Mouse (Mus musculus): ENCODE results near the gene Akr1c20. TPM values are rescaled to one million over a fixed set of nuclear protein-coding genes. Genes with fewer than 3 reads are reported as not detected.

Akr1c20 gene
- not detected in 2 replicates for polyA plus RNA-seq (2012; rRNA removed)

GRCm38 (mm10) chr13:4523201-4523838, at the start of gene Akr1c20:
Akr1c20 (minus strand) TSS chr13:4523345.
- TF ChIP-seq CTCF (IDR thresholded peaks at IDR 0.05; ENCODE audit: borderline replicate concordance, extremely low read depth, insufficient read depth, insufficient read length) (no peak), POLR2A (IDR thresholded peaks at IDR 0.05; ENCODE audit: borderline replicate concordance, extremely low read depth, insufficient read depth, insufficient read length, poor library complexity, severe bottlenecking) (no peak)
- no peak for DNase-seq (ENCODE audit: low read depth)

- no peak for TF ChIP-seq CTCF (IDR thresholded peaks at IDR 0.05; ENCODE audit: borderline replicate concordance, extremely low read depth, insufficient read depth, insufficient read length)
- TF ChIP-seq POLR2A (IDR thresholded peaks at IDR 0.05; ENCODE audit: borderline replicate concordance, extremely low read depth, insufficient read depth, insufficient read length, poor library complexity, severe bottlenecking) = no peak
These were observed 42.9 kb upstream of the Akr1c20 start for GRCm38 (mm10) chr13:4565996-4566395.

GRCm38 (mm10) chr13:4560500-4560899, 37.4 kb upstream of the Akr1c20 start:
- TF ChIP-seq POLR2A (IDR thresholded peaks at IDR 0.05; ENCODE audit: borderline replicate concordance, extremely low read depth, insufficient read depth, insufficient read length, poor library complexity, severe bottlenecking) = no peak
- no peak for DNase-seq (ENCODE audit: low read depth)

More at GRCm38 (mm10) chr13:4565996-4566395, 42.9 kb upstream of the Akr1c20 start:
- DNase-seq (ENCODE audit: low read depth) = no peak

- no peak for DNase-seq (ENCODE audit: low read depth)
- TF ChIP-seq POLR2A (IDR thresholded peaks at IDR 0.05; ENCODE audit: borderline replicate concordance, extremely low read depth, insufficient read depth, insufficient read length, poor library complexity, severe bottlenecking) = no peak
- no peak for TF ChIP-seq CTCF (IDR thresholded peaks at IDR 0.05; ENCODE audit: borderline replicate concordance, extremely low read depth, insufficient read depth, insufficient read length)
These were observed 36.0 kb upstream of the Akr1c20 start for GRCm38 (mm10) chr13:4559143-4559542.

GRCm38 (mm10) chr13:4514811-4515210, 8.3 kb downstream of the Akr1c20 start:
- TF ChIP-seq CTCF (IDR thresholded peaks at IDR 0.05; ENCODE audit: borderline replicate concordance, extremely low read depth, insufficient read depth, insufficient read length) = no peak
- no peak for TF ChIP-seq POLR2A (IDR thresholded peaks at IDR 0.05; ENCODE audit: borderline replicate concordance, extremely low read depth, insufficient read depth, insufficient read length, poor library complexity, severe bottlenecking)

GRCm38 (mm10) chr13:4467896-4468295, 55.2 kb downstream of the Akr1c20 start:
- TF ChIP-seq POLR2A (IDR thresholded peaks at IDR 0.05; ENCODE audit: borderline replicate concordance, extremely low read depth, insufficient read depth, insufficient read length, poor library complexity, severe bottlenecking) (no peak), CTCF (IDR thresholded peaks at IDR 0.05; ENCODE audit: borderline replicate concordance, extremely low read depth, insufficient read depth, insufficient read length) (no peak)

More at GRCm38 (mm10) chr13:4514811-4515210, 8.3 kb downstream of the Akr1c20 start:
- DNase-seq (ENCODE audit: low read depth) = no peak

GRCm38 (mm10) chr13:4465641-4466040, 57.5 kb downstream of the Akr1c20 start:
- no peak for DNase-seq (ENCODE audit: low read depth)

More at GRCm38 (mm10) chr13:4467896-4468295, 55.2 kb downstream of the Akr1c20 start:
- DNase-seq (ENCODE audit: low read depth) = no peak

More at GRCm38 (mm10) chr13:4465641-4466040, 57.5 kb downstream of the Akr1c20 start:
- no peak for TF ChIP-seq POLR2A (IDR thresholded peaks at IDR 0.05; ENCODE audit: borderline replicate concordance, extremely low read depth, insufficient read depth, insufficient read length, poor library complexity, severe bottlenecking)
- no peak for TF ChIP-seq CTCF (IDR thresholded peaks at IDR 0.05; ENCODE audit: borderline replicate concordance, extremely low read depth, insufficient read depth, insufficient read length)

Other genes with a start within 250 kb of the Akr1c20 start
- gene Akr1c12, start 243.9 kb downstream of the Akr1c20 start, polyA plus RNA-seq (2012; rRNA removed) = 0.09 and 0.10 TPM in 2 replicates
- not detected in 2 replicates for gene Akr1c6, start 89.0 kb downstream of the Akr1c20 start, polyA plus RNA-seq (2012; rRNA removed)
- not detected in 2 replicates for gene Akr1c21, start 50.7 kb upstream of the Akr1c20 start, polyA plus RNA-seq (2012; rRNA removed)
- gene Akr1e1, start 85.8 kb upstream of the Akr1c20 start, polyA plus RNA-seq (2012; rRNA removed) = 18.0 and 19.8 TPM in 2 replicates

Data from brain, embryonic 14.5 days (tissue).